Comparison of ENCODE assay signal across 15 mouse cellular contexts in the genomic region with DNA sequence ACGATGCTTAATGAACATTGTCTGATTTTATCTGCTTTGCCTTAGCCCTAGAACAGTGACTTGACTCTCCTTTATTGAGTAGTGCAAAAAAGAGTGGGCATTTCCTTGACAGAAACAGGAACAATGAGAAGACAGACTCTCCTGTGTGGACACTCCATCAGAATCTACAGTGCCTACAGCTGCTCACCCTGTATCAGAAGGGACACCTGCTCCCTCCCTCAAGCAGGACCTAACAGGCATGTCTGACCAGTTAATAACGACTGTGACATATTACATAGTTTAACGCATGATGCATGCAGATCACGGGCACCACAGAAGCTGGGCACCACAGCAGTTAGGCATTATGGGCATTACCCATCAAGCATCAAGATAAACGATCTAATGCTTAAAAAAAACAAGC.
"Had no signal": no experiment of that assay in that cellular context is flagged by ENCODE, and none has a peak within 500 bp of the region (broad histone marks: within the 10 kb centered on the region; RNA-seq: fewer than 3 reads in every experiment).

No protein-coding gene starts in this region.

- H3K4me2 ChIP-seq: neural tube, embryonic 15.5 days; stomach, embryonic 15.5 days had no signal

- H3K9ac ChIP-seq: neural tube, embryonic 15.5 days; stomach, embryonic 15.5 days had no signal

- DNase-seq: retina, postnatal 1 day; right cerebral cortex, adult 18-20 months; right cerebral cortex, postnatal 14 days; right cerebral cortex, postnatal 25 days; right cerebral cortex, postnatal 4 days; spleen, adult 18-20 months; thymus, adult 18-20 months; thymus, adult 2 months; thymus, postnatal 14 days; thymus, postnatal 25 days; thymus, postnatal 36 days; thymus, postnatal 4 days had no signal

- H3K4me1 ChIP-seq: neural tube, embryonic 15.5 days; stomach, embryonic 15.5 days had no signal

- H3K9me3 ChIP-seq: neural tube, embryonic 15.5 days; stomach, embryonic 15.5 days had no signal

- H3K4me3 ChIP-seq: neural tube, embryonic 15.5 days; stomach, embryonic 15.5 days had no signal

- H3K36me3 ChIP-seq: neural tube, embryonic 15.5 days; stomach, embryonic 15.5 days had no signal

- H3K27me3 ChIP-seq: neural tube, embryonic 15.5 days; stomach, embryonic 15.5 days had no signal

- H3K27ac ChIP-seq: neural tube, embryonic 15.5 days; stomach, embryonic 15.5 days; stomach, postnatal 0 days had no signal
